Mouse (Mus musculus): ENCODE measurements at regions not wholly inside any gene's neighbourhood (a gene's known extent, or its start where the extent isn't known, plus 50 kb on each side); places are given as distances from the start of the nearest gene placed in this dataset.

DNA sequence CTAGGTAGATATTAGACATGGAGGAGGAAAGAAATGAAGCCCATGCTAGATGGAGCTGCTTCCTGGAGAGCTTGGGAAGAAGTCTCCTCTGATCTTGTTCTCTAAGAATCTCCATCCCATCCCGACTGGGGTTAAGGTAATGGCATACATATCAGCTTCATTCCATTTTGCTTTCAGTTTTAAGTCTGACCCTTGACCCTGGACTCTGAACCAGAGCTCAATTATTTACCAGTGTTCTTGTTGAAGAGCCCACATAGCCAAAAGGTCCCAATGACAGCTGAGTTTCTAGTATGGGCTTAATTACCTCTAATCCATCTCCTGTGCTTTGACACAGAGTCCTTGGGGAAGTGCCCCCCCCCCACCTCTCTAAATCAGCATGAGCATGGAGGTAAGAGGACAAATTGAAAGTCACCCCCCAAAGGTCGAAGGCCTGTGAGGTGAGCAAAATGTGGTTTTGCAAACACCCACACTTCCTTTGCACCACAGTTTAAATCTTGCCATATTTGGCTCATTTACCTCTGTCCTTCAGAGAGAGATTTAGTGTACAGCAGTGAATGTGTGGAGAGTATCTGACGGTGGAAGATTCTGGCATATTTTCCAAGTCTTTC, 371.5 kb downstream of the Ets1 start:
- no peak for TF ChIP-seq CTCF (IDR thresholded peaks at IDR 0.05; ENCODE audit: low read depth, low read length)
- no peak for TF ChIP-seq POLR2AphosphoS5 (IDR thresholded peaks at IDR 0.05; ENCODE audit: insufficient replicate concordance, low read depth, low read length)
- TF ChIP-seq TAL1 (conservative IDR thresholded peaks at IDR 0.05; ENCODE audit: low read depth, low read length): no peak
- no peak for TF ChIP-seq GATA2 (IDR thresholded peaks at IDR 0.05; ENCODE audit: borderline replicate concordance, low read depth, low read length)
